Mouse (Mus musculus): ENCODE measurements at regions not wholly inside any gene's neighbourhood (a gene's known extent, or its start where the extent isn't known, plus 50 kb on each side); places are given as distances from the start of the nearest gene placed in this dataset.
A peak's percentile ranks its signal among the peaks of the same experiment; 100 is the strongest.

DNA sequence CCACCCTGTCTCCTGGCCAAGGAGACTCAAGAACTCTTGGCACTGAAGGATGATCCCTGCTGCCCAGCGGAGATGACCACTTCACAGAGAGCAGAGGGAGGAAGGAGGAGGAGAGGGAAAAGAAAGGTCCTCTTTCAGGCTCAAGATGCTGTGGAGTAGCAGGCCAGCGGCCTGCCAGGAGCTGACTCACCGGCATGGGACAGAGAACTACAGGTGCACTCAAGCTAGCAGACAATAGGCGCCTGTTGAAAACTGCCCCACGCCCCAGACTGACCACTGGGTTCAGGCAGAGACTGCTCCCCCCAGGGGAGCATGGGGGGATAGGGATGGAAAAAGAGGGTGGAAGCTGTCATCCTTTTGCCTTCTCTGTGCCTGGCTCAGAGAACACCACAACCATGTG is 125.8 kb upstream of the 1600014C23Rik start:
- 85% methylated on average over 5 of the region's 5 CpGs for WGBS
- no peaks in the 10 kb centered on the region for H3K36me3 ChIP-seq (ENCODE audit: control insufficient read depth, insufficient read depth, low read length)
- H3K4me2 ChIP-seq (ENCODE audit: low read length) = no peak overlapping the region
- H3K4me3 ChIP-seq (replicated peaks; ENCODE audit: low read depth, low read length) = no peak overlapping the region
- ATAC-seq (ENCODE audit: low FRiP score, low TSS enrichment) = no peak
- no peak overlapping the region for H3K27ac ChIP-seq (replicated peaks; ENCODE audit: low read depth, low read length)
- 0 out of 2 replicates have a peak, but pooled peaks cover 4% of the 10 kb centered on the region for H3K4me1 ChIP-seq (ENCODE audit: control insufficient read depth, insufficient read depth, low read length)
- no peaks in the 10 kb centered on the region for H3K9me3 ChIP-seq (ENCODE audit: control insufficient read depth, low read length)
- no peak overlapping the region for H3K9ac ChIP-seq (replicated peaks; ENCODE audit: low read length)
- no peaks in the 10 kb centered on the region for H3K27me3 ChIP-seq (ENCODE audit: control insufficient read depth, insufficient read depth, low read length)
- no peak for DNase-seq

GRCm38 (mm10) chr17:45853931-45854653 is 120.4 kb upstream of the 1600014C23Rik start:
- Histone ChIP-seq H3K9ac (replicated peaks; ENCODE audit: low read length) (no peak overlapping the region), H3K27me3 (ENCODE audit: control insufficient read depth, insufficient read depth, low read length) (no peaks in the 10 kb centered on the region), H3K9me3 (ENCODE audit: control insufficient read depth, low read length) (no peaks in the 10 kb centered on the region), H3K4me2 (ENCODE audit: low read length) (no peak overlapping the region), H3K27ac (replicated peaks; ENCODE audit: low read depth, low read length) (no peak overlapping the region), H3K36me3 (ENCODE audit: control insufficient read depth, insufficient read depth, low read length) (no peaks in the 10 kb centered on the region), H3K4me3 (replicated peaks; ENCODE audit: low read depth, low read length) (no peak overlapping the region), H3K4me1 (ENCODE audit: control insufficient read depth, insufficient read depth, low read length) (peaks cover 4% of the 10 kb centered on the region; the same call in 1 of the 2 replicates)
- DNase-seq = peak; percentile 23
- no peak for ATAC-seq (ENCODE audit: low FRiP score, low TSS enrichment)
- 65% methylated on average over 21 of the region's 21 CpGs for WGBS

GRCm38 (mm10) chr17:45852402-45852801 is 118.8 kb upstream of the 1600014C23Rik start:
- Histone ChIP-seq H3K27ac (replicated peaks; ENCODE audit: low read depth, low read length) (no peak overlapping the region), H3K4me1 (ENCODE audit: control insufficient read depth, insufficient read depth, low read length) (peaks cover 4% of the 10 kb centered on the region; the same call in 1 of the 2 replicates), H3K4me3 (replicated peaks; ENCODE audit: low read depth, low read length) (no peak overlapping the region), H3K27me3 (ENCODE audit: control insufficient read depth, insufficient read depth, low read length) (no peaks in the 10 kb centered on the region), H3K9ac (replicated peaks; ENCODE audit: low read length) (no peak overlapping the region), H3K9me3 (ENCODE audit: control insufficient read depth, low read length) (no peaks in the 10 kb centered on the region), H3K36me3 (ENCODE audit: control insufficient read depth, insufficient read depth, low read length) (no peaks in the 10 kb centered on the region), H3K4me2 (ENCODE audit: low read length) (no peak overlapping the region)
- ATAC-seq (ENCODE audit: low FRiP score, low TSS enrichment) (no peak), DNase-seq (no peak)
- 61% methylated on average over 5 of the region's 5 CpGs for WGBS

DNA sequence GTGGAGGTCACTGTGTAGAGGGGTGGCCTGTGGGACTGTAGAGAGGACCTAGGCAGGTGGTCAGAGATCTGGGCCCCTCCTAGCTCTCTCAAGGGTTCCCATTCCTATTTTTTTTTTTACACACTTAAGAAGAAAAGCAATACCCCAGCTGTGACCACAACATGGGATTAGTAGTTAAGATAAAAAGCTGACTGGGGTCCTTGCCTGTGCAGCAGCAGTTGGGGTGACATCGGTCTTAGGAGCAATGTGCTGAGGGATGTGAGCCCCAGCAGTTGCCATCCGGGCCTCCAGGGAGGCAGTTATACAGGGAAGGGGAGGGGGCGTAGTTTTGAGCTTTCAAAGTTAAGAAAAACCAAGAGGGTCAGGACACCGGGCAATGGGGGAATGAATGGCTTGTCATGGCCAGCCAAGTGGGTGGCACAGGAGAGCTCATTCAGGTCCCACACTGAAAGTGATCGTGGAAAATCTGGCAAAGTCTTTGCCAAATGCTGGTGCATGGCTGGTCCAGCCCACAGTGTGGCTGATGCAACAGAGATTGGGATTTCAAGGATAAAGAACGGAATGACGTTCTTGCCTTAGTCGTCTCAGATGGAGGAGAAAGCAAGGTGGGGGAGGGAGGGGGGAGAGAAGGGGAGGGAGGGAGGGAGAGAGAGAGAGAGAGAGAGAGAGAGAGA is 118.2 kb upstream of the 1600014C23Rik start:
- H3K27ac ChIP-seq (replicated peaks; ENCODE audit: low read depth, low read length) = no peak overlapping the region
- no peaks in the 10 kb centered on the region for H3K9me3 ChIP-seq (ENCODE audit: control insufficient read depth, low read length)
- no peaks in the 10 kb centered on the region for H3K27me3 ChIP-seq (ENCODE audit: control insufficient read depth, insufficient read depth, low read length)
- 58% methylated on average over 8 of the region's 8 CpGs for WGBS
- no peaks in the 10 kb centered on the region for H3K36me3 ChIP-seq (ENCODE audit: control insufficient read depth, insufficient read depth, low read length)
- H3K4me1 ChIP-seq (ENCODE audit: control insufficient read depth, insufficient read depth, low read length) = peaks cover 4% of the 10 kb centered on the region; the same call in 1 of the 2 replicates
- H3K9ac ChIP-seq (replicated peaks; ENCODE audit: low read length) = no peak overlapping the region
- H3K4me2 ChIP-seq (ENCODE audit: low read length) = no peak overlapping the region
- H3K4me3 ChIP-seq (replicated peaks; ENCODE audit: low read depth, low read length) = no peak overlapping the region
- ATAC-seq (ENCODE audit: low FRiP score, low TSS enrichment) (no peak), DNase-seq (no peak)

DNA sequence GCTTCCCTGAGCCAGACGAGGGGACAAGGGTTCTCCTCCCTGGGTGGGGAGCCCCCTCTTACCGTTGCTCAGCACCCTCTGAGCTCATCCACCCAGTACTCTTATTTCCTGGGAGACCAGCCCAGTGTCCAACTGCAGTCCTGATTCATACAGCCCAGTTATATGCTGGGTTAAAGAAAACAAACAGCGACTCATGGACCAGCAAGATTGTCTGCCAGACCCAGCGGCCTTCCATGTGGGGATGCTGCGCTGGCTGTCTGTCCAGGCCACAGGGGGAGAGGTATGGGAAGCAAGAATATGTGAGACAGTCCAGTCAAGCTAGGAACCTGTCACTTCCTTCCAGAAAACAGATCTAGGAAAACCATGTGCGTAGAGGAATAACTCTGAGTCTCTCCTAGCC is 117.3 kb upstream of the 1600014C23Rik start:
- no peaks in the 10 kb centered on the region for H3K9me3 ChIP-seq (ENCODE audit: control insufficient read depth, low read length)

GRCm38 (mm10) chr17:45850174-45850573 is 116.5 kb upstream of the 1600014C23Rik start:
- H3K4me3 ChIP-seq (replicated peaks; ENCODE audit: low read depth, low read length) = no peak overlapping the region
- WGBS = 86% methylated on average over 5 of the region's 5 CpGs
- H3K27me3 ChIP-seq (ENCODE audit: control insufficient read depth, insufficient read depth, low read length) = no peaks in the 10 kb centered on the region
- no peaks in the 10 kb centered on the region for H3K9me3 ChIP-seq (ENCODE audit: control insufficient read depth, low read length)
- no peak for ATAC-seq (ENCODE audit: low FRiP score, low TSS enrichment)
- H3K4me2 ChIP-seq (ENCODE audit: low read length) = no peak overlapping the region
- H3K4me1 ChIP-seq (ENCODE audit: control insufficient read depth, insufficient read depth, low read length) = peaks cover 4% of the 10 kb centered on the region; the same call in 1 of the 2 replicates
- H3K36me3 ChIP-seq (ENCODE audit: control insufficient read depth, insufficient read depth, low read length) = no peaks in the 10 kb centered on the region
- DNase-seq = no peak
- H3K27ac ChIP-seq (replicated peaks; ENCODE audit: low read depth, low read length) = no peak overlapping the region
- H3K9ac ChIP-seq (replicated peaks; ENCODE audit: low read length) = no peak overlapping the region

More for the DNA sequence above, 117.3 kb upstream of the 1600014C23Rik start:
- H3K36me3 ChIP-seq (ENCODE audit: control insufficient read depth, insufficient read depth, low read length) = no peaks in the 10 kb centered on the region
- DNase-seq (no peak), ATAC-seq (ENCODE audit: low FRiP score, low TSS enrichment) (no peak)
- H3K4me2 ChIP-seq (ENCODE audit: low read length) = no peak overlapping the region
- peaks cover 4% of the 10 kb centered on the region; the same call in 1 of the 2 replicates for H3K4me1 ChIP-seq (ENCODE audit: control insufficient read depth, insufficient read depth, low read length)
- H3K27me3 ChIP-seq (ENCODE audit: control insufficient read depth, insufficient read depth, low read length) = no peaks in the 10 kb centered on the region
- 85% methylated on average over 6 of the region's 6 CpGs for WGBS
- H3K27ac ChIP-seq (replicated peaks; ENCODE audit: low read depth, low read length) = no peak overlapping the region
- no peak overlapping the region for H3K9ac ChIP-seq (replicated peaks; ENCODE audit: low read length)
- H3K4me3 ChIP-seq (replicated peaks; ENCODE audit: low read depth, low read length) = no peak overlapping the region

GRCm38 (mm10) chr17:45848605-45849004 is 115.0 kb upstream of the 1600014C23Rik start:
- Histone ChIP-seq H3K9me3 (ENCODE audit: control insufficient read depth, low read length) (no peaks in the 10 kb centered on the region), H3K4me3 (replicated peaks; ENCODE audit: low read depth, low read length) (no peak overlapping the region), H3K36me3 (ENCODE audit: control insufficient read depth, insufficient read depth, low read length) (no peaks in the 10 kb centered on the region), H3K27me3 (ENCODE audit: control insufficient read depth, insufficient read depth, low read length) (no peaks in the 10 kb centered on the region), H3K4me1 (ENCODE audit: control insufficient read depth, insufficient read depth, low read length) (peaks cover 4% of the 10 kb centered on the region; the same call in 1 of the 2 replicates), H3K27ac (replicated peaks; ENCODE audit: low read depth, low read length) (no peak overlapping the region), H3K4me2 (ENCODE audit: low read length) (no peak overlapping the region), H3K9ac (replicated peaks; ENCODE audit: low read length) (no peak overlapping the region)
- WGBS = 34% methylated on average over 8 of the region's 8 CpGs
- ATAC-seq (ENCODE audit: low FRiP score, low TSS enrichment) (no peak), DNase-seq (peak; percentile 33)

DNA sequence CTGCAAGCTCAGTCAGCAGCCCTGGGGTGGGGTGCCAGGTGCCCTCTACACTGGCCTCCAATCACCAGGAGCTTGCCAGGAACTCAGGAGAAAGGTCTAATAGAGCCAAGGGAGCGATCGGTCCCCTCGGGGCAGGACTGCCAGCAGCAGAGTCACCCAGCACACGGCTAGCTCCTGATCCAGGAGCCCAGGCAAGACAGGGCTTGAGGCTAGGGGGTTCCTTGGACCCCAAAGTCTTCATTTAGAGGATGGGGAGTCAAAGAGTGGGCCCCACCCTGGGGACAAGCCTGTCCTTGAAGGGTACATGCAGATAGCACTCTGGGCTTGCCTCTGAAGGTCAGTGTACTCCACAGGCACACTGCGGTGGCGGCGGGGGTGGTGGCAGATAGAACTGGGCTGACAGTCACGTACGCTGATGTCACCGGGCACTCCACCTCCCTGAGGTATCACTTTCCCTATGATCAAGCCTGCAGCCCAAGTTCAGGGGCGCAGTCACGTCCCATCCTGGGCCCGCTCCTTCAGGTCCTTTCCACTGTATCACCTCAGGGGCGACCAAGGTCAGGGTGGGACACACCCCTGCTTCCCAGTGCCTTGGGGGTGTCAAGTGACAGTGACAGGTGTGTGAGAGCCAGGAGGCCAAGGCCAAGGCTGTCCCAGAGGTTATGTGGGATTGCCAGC is 114.2 kb upstream of the 1600014C23Rik start:
- H3K9ac ChIP-seq (replicated peaks; ENCODE audit: low read length) = no peak overlapping the region
- no peak overlapping the region for H3K4me2 ChIP-seq (ENCODE audit: low read length)
- H3K4me3 ChIP-seq (replicated peaks; ENCODE audit: low read depth, low read length) = no peak overlapping the region
- ATAC-seq (ENCODE audit: low FRiP score, low TSS enrichment) (no peak), DNase-seq (no peak)
- H3K27ac ChIP-seq (replicated peaks; ENCODE audit: low read depth, low read length) = no peak overlapping the region
- H3K36me3 ChIP-seq (ENCODE audit: control insufficient read depth, insufficient read depth, low read length) = no peaks in the 10 kb centered on the region
- no peaks in the 10 kb centered on the region for H3K27me3 ChIP-seq (ENCODE audit: control insufficient read depth, insufficient read depth, low read length)
- H3K9me3 ChIP-seq (ENCODE audit: control insufficient read depth, low read length) = no peaks in the 10 kb centered on the region
- 93% methylated on average over 14 of the region's 14 CpGs for WGBS
- H3K4me1 ChIP-seq (ENCODE audit: control insufficient read depth, insufficient read depth, low read length) = peaks cover 4% of the 10 kb centered on the region; the same call in 1 of the 2 replicates

Data from midbrain, embryonic 14.5 days (tissue).